Mouse (Mus musculus): ENCODE data around the gene Clec9a. TPM values are rescaled to one million over a fixed set of nuclear protein-coding genes. Genes with fewer than 3 reads are reported as not detected.

Gene Clec9a
- polyA plus RNA-seq, 1 experiment from 2014 or later: 0.46 TPM

- ATAC-seq (ENCODE audit: low FRiP score) (no peak), DNase-seq (ENCODE audit: low spot score) (no peak)
- H3K36me3 ChIP-seq (ENCODE audit: control insufficient read depth, insufficient read depth, low read length): no peaks in the 10 kb centered on the region
- H3K4me2 ChIP-seq (replicated peaks; ENCODE audit: low read depth, low read length): no peak overlapping the region
- H3K4me3 ChIP-seq (ENCODE audit: low read depth, low read length): no peak overlapping the region
- H3K9me3 ChIP-seq (ENCODE audit: control insufficient read depth, low read length): no peaks in the 10 kb centered on the region
- H3K4me1 ChIP-seq (replicated peaks; ENCODE audit: control insufficient read depth, insufficient read depth, low read length): no peaks in the 10 kb centered on the region
- H3K27me3 ChIP-seq (ENCODE audit: control insufficient read depth, insufficient read depth, low read length): no peaks in the 10 kb centered on the region
- H3K27ac ChIP-seq (ENCODE audit: low read depth, low read length): no peak overlapping the region
- 60% methylated on average over 2 of the region's 2 CpGs for WGBS
- no peak overlapping the region for H3K9ac ChIP-seq (ENCODE audit: low read depth, low read length)
These were observed 1.3 kb upstream of the Clec9a start for GRCm38 (mm10) chr6:129407324-129407723.

- no peaks in the 10 kb centered on the region for H3K36me3 ChIP-seq (ENCODE audit: control insufficient read depth, insufficient read depth, low read length)
- 93% methylated on average over 1 of the region's 1 CpGs for WGBS
- no peak overlapping the region for H3K27ac ChIP-seq (ENCODE audit: low read depth, low read length)
- no peak overlapping the region for H3K9ac ChIP-seq (ENCODE audit: low read depth, low read length)
- no peaks in the 10 kb centered on the region for H3K9me3 ChIP-seq (ENCODE audit: control insufficient read depth, low read length)
- H3K4me1 ChIP-seq (replicated peaks; ENCODE audit: control insufficient read depth, insufficient read depth, low read length): no peaks in the 10 kb centered on the region
- DNase-seq (ENCODE audit: low spot score): no peak
- H3K27me3 ChIP-seq (ENCODE audit: control insufficient read depth, insufficient read depth, low read length): no peaks in the 10 kb centered on the region
- H3K4me3 ChIP-seq (ENCODE audit: low read depth, low read length): no peak overlapping the region
- H3K4me2 ChIP-seq (replicated peaks; ENCODE audit: low read depth, low read length): no peak overlapping the region
- ATAC-seq (ENCODE audit: low FRiP score): no peak
These were observed 5.5 kb downstream of the Clec9a start for GRCm38 (mm10) chr6:129414177-129414576.

DNA sequence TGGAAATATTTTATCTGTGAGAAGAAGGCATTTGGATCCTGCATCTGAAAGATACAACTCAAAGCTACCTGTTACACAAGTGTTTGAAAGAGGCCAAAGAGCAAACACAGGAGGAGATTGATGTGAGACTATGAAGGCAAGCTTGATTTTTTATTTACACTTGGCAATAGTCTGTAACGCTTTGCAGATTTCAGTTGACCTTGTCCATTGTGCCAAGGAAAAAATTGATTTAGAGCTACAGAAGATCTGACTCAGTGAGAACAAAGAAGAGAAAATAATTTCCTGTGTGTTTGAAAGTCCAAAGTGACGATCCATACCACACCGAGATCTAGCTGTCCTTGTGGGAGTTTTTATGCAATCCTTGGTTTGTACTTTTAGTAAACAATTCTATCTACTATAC lies 13.6 kb downstream of the Clec9a start:
- Histone ChIP-seq H3K4me1 (replicated peaks; ENCODE audit: control insufficient read depth, insufficient read depth, low read length) (no peaks in the 10 kb centered on the region), H3K9ac (ENCODE audit: low read depth, low read length) (no peak overlapping the region), H3K27ac (ENCODE audit: low read depth, low read length) (no peak overlapping the region), H3K9me3 (ENCODE audit: control insufficient read depth, low read length) (no peaks in the 10 kb centered on the region), H3K27me3 (ENCODE audit: control insufficient read depth, insufficient read depth, low read length) (no peaks in the 10 kb centered on the region), H3K4me2 (replicated peaks; ENCODE audit: low read depth, low read length) (no peak overlapping the region), H3K4me3 (ENCODE audit: low read depth, low read length) (no peak overlapping the region), H3K36me3 (ENCODE audit: control insufficient read depth, insufficient read depth, low read length) (no peaks in the 10 kb centered on the region)
- 95% methylated on average over 3 of the region's 3 CpGs for WGBS
- ATAC-seq (ENCODE audit: low FRiP score): no peak
- DNase-seq (ENCODE audit: low spot score): no peak

GRCm38 (mm10) chr6:129423040-129423733 lies 14.5 kb downstream of the Clec9a start:
- no peaks in the 10 kb centered on the region for H3K36me3 ChIP-seq (ENCODE audit: control insufficient read depth, insufficient read depth, low read length)
- WGBS: 73% methylated on average over 4 of the region's 4 CpGs
- H3K9me3 ChIP-seq (ENCODE audit: control insufficient read depth, low read length): no peaks in the 10 kb centered on the region
- H3K4me2 ChIP-seq (replicated peaks; ENCODE audit: low read depth, low read length): no peak overlapping the region
- no peaks in the 10 kb centered on the region for H3K4me1 ChIP-seq (replicated peaks; ENCODE audit: control insufficient read depth, insufficient read depth, low read length)
- ATAC-seq (ENCODE audit: low FRiP score): peak; percentile 12
- no peak for DNase-seq (ENCODE audit: low spot score)
- no peak overlapping the region for H3K27ac ChIP-seq (ENCODE audit: low read depth, low read length)
- H3K9ac ChIP-seq (ENCODE audit: low read depth, low read length): no peak overlapping the region
- no peak overlapping the region for H3K4me3 ChIP-seq (ENCODE audit: low read depth, low read length)
- no peaks in the 10 kb centered on the region for H3K27me3 ChIP-seq (ENCODE audit: control insufficient read depth, insufficient read depth, low read length)

- DNase-seq (ENCODE audit: low spot score) (peak; percentile 87), ATAC-seq (ENCODE audit: low FRiP score) (peak; percentile 87)
- Histone ChIP-seq H3K9ac (ENCODE audit: low read depth, low read length) (no peak overlapping the region), H3K4me2 (replicated peaks; ENCODE audit: low read depth, low read length) (no peak overlapping the region), H3K9me3 (ENCODE audit: control insufficient read depth, low read length) (no peaks in the 10 kb centered on the region), H3K36me3 (ENCODE audit: control insufficient read depth, insufficient read depth, low read length) (no peaks in the 10 kb centered on the region), H3K4me3 (ENCODE audit: low read depth, low read length) (no peak overlapping the region), H3K4me1 (replicated peaks; ENCODE audit: control insufficient read depth, insufficient read depth, low read length) (no peaks in the 10 kb centered on the region), H3K27ac (ENCODE audit: low read depth, low read length) (no peak overlapping the region), H3K27me3 (ENCODE audit: control insufficient read depth, insufficient read depth, low read length) (no peaks in the 10 kb centered on the region)
- 17% methylated on average over 1 of the region's 1 CpGs for WGBS
These were observed 15.0 kb downstream of the Clec9a start for GRCm38 (mm10) chr6:129423734-129424072.

DNA sequence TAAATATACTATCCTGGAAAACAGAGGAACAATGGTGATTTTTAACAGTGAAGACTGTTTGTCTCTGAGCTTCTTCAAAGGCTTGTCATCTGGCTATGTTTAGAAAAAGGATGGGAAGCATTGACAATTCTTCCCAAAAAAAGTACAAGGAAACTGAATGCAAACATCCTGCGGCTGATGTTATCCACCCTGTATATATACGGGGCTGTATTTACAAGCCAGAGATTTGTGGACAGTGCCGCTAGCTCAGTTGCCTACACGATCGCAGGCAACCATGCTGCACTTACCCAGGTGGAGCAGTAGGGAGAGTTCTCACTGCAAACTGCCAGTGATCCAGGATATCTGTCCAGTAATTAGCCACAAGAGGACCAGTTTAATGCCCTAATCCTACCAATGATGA lies 16.6 kb downstream of the Clec9a start:
- H3K4me1 ChIP-seq (replicated peaks; ENCODE audit: control insufficient read depth, insufficient read depth, low read length): no peaks in the 10 kb centered on the region
- H3K27ac ChIP-seq (ENCODE audit: low read depth, low read length): no peak overlapping the region
- H3K9me3 ChIP-seq (ENCODE audit: control insufficient read depth, low read length): no peaks in the 10 kb centered on the region
- H3K27me3 ChIP-seq (ENCODE audit: control insufficient read depth, insufficient read depth, low read length): no peaks in the 10 kb centered on the region
- no peak for DNase-seq (ENCODE audit: low spot score)
- 72% methylated on average over 5 of the region's 5 CpGs for whole genome bisulfite sequencing
- H3K4me2 ChIP-seq (replicated peaks; ENCODE audit: low read depth, low read length): no peak overlapping the region
- ATAC-seq (ENCODE audit: low FRiP score): no peak
- H3K9ac ChIP-seq (ENCODE audit: low read depth, low read length): no peak overlapping the region
- no peak overlapping the region for H3K4me3 ChIP-seq (ENCODE audit: low read depth, low read length)
- H3K36me3 ChIP-seq (ENCODE audit: control insufficient read depth, insufficient read depth, low read length): no peaks in the 10 kb centered on the region

GRCm38 (mm10) chr6:129425812-129426211 lies 17.1 kb downstream of the Clec9a start:
- Histone ChIP-seq H3K9me3 (ENCODE audit: control insufficient read depth, low read length) (no peaks in the 10 kb centered on the region), H3K4me3 (ENCODE audit: low read depth, low read length) (no peak overlapping the region), H3K4me1 (replicated peaks; ENCODE audit: control insufficient read depth, insufficient read depth, low read length) (no peaks in the 10 kb centered on the region), H3K4me2 (replicated peaks; ENCODE audit: low read depth, low read length) (no peak overlapping the region), H3K9ac (ENCODE audit: low read depth, low read length) (no peak overlapping the region), H3K36me3 (ENCODE audit: control insufficient read depth, insufficient read depth, low read length) (no peaks in the 10 kb centered on the region), H3K27me3 (ENCODE audit: control insufficient read depth, insufficient read depth, low read length) (no peaks in the 10 kb centered on the region), H3K27ac (ENCODE audit: low read depth, low read length) (no peak overlapping the region)
- DNase-seq (ENCODE audit: low spot score) (no peak), ATAC-seq (ENCODE audit: low FRiP score) (no peak)
- 42% methylated on average over 5 of the region's 5 CpGs for WGBS

DNA sequence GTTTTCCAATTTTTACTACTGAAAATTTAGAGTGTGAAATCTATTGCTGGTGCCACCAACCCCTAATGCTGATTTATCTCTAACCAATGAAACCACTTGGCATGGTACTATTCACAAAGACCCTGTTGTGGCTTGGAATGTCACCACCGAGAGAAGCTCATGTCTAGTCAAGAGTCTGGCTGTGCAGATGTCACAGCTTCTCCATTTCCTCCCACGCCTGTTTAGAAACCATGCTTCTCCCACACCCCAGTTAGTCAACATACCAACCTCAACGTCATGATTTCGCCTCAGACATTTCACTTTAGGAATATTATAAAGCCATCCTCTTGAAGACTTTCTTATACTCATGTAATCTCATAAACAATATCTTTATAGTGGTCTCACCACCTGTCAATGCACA lies 18.6 kb downstream of the Clec9a start:
- no peak overlapping the region for H3K4me2 ChIP-seq (replicated peaks; ENCODE audit: low read depth, low read length)
- H3K27me3 ChIP-seq (ENCODE audit: control insufficient read depth, insufficient read depth, low read length): no peaks in the 10 kb centered on the region
- WGBS: 84% methylated on average over 4 of the region's 4 CpGs
- H3K4me3 ChIP-seq (ENCODE audit: low read depth, low read length): no peak overlapping the region
- no peak overlapping the region for H3K9ac ChIP-seq (ENCODE audit: low read depth, low read length)
- H3K27ac ChIP-seq (ENCODE audit: low read depth, low read length): no peak overlapping the region
- ATAC-seq (ENCODE audit: low FRiP score) (no peak), DNase-seq (ENCODE audit: low spot score) (no peak)
- H3K36me3 ChIP-seq (ENCODE audit: control insufficient read depth, insufficient read depth, low read length): no peaks in the 10 kb centered on the region
- no peaks in the 10 kb centered on the region for H3K4me1 ChIP-seq (replicated peaks; ENCODE audit: control insufficient read depth, insufficient read depth, low read length)
- H3K9me3 ChIP-seq (ENCODE audit: control insufficient read depth, low read length): no peaks in the 10 kb centered on the region

GRCm38 (mm10) chr6:129434239-129434638 lies 25.6 kb downstream of the Clec9a start:
- ATAC-seq (ENCODE audit: low FRiP score) (no peak), DNase-seq (ENCODE audit: low spot score) (no peak)
- Histone ChIP-seq H3K4me1 (replicated peaks; ENCODE audit: control insufficient read depth, insufficient read depth, low read length) (no peaks in the 10 kb centered on the region), H3K36me3 (ENCODE audit: control insufficient read depth, insufficient read depth, low read length) (no peaks in the 10 kb centered on the region), H3K4me2 (replicated peaks; ENCODE audit: low read depth, low read length) (no peak overlapping the region), H3K27ac (ENCODE audit: low read depth, low read length) (no peak overlapping the region), H3K9ac (ENCODE audit: low read depth, low read length) (no peak overlapping the region), H3K27me3 (ENCODE audit: control insufficient read depth, insufficient read depth, low read length) (no peaks in the 10 kb centered on the region), H3K4me3 (ENCODE audit: low read depth, low read length) (no peak overlapping the region), H3K9me3 (ENCODE audit: control insufficient read depth, low read length) (no peaks in the 10 kb centered on the region)
- WGBS: 62% methylated on average over 5 of the region's 5 CpGs

Data from hindbrain, embryonic 11.5 days (tissue).